Mouse (Mus musculus) kidney, embryonic 14.5 days (tissue): ENCODE data around the gene Get4. TPM values are rescaled to one million over a fixed set of nuclear protein-coding genes. Genes with fewer than 3 reads are reported as not detected.

Source experiments
- ATAC-seq: fragments of 200-750 bp; cut with Nextera tagmentation; 2 replicates; pipeline ENCODE4 v1.8.0; 2017; ENCODE audit warnings: moderate number of reproducible peaks, mild to moderate bottlenecking, moderate TSS enrichment, moderate library complexity; ENCODE audit not compliant: low FRiP score, low TSS enrichment
- H3K27ac ChIP-seq: fragments of 300-500 bp; sonication (generic); 2 replicates; pipeline ENCODE4 v1.5.1; 2014; ENCODE audit warnings: low read depth, mild to moderate bottlenecking, low read length, moderate library complexity, mixed read lengths
- H3K27me3 ChIP-seq: fragments of 300-500 bp; sonication (generic); 2 replicates; pipeline ENCODE4 v1.6.1; 2014; ENCODE audit warnings: mild to moderate bottlenecking, low read length; ENCODE audit not compliant: control insufficient read depth, insufficient read depth
- H3K36me3 ChIP-seq: fragments of 300-500 bp; sonication (generic); 2 replicates; pipeline ENCODE4 v1.6.1; 2014; ENCODE audit warnings: low read length, mixed read lengths; ENCODE audit not compliant: control insufficient read depth, insufficient read depth
- H3K4me1 ChIP-seq: fragments of 300-500 bp; sonication (generic); 2 replicates; pipeline ENCODE4 v1.6.1; 2014; ENCODE audit warnings: low read length, mixed read lengths; ENCODE audit not compliant: control insufficient read depth, insufficient read depth
- H3K4me2 ChIP-seq: fragments of 300-500 bp; sonication (generic); replicated peaks from 2 replicates; pipeline ENCODE4 v1.6.1; 2014; ENCODE audit warnings: low read depth, mild to moderate bottlenecking, low read length
- H3K4me3 ChIP-seq: fragments of 300-500 bp; sonication (generic); 2 replicates; pipeline ENCODE4 v1.5.1; 2014; ENCODE audit warnings: mild to moderate bottlenecking, low read length
- H3K9ac ChIP-seq: fragments of 300-500 bp; sonication (generic); 2 replicates; pipeline ENCODE4 v1.6.1; 2014; ENCODE audit warnings: low read depth, mild to moderate bottlenecking, low read length, moderate library complexity
- H3K9me3 ChIP-seq: fragments of 300-500 bp; sonication (generic); 2 replicates; pipeline ENCODE4 v1.6.1; 2016; ENCODE audit warnings: low read length; ENCODE audit not compliant: control insufficient read depth
- WGBS: fragments of 180-500 bp; shearing (Covaris S2); extraction: QIAGEN DNeasy Blood & Tissue Kit; methylation state at CpG from one replicate; pipeline ENCODE4 v1.1.7; 2014; 5-methylcytosine and 5-hydroxymethylcytosine counted together
- polyA plus RNA-seq: library from polyadenylated mRNA; unstranded; fragments of >200 nt; fragmentation: Nextera tagmentation; extraction: Ambion mirVana; gene quantifications from 2 replicates; pipeline ENCODE4 v1.2.1, GENCODE M21; 2014

Gene Get4
- polyA plus RNA-seq, 1 experiment from 2014 or later = 156 TPM

- no peak overlapping the region for H3K4me2 ChIP-seq
Observed at GRCm38 (mm10) chr5:139294089-139294488, 42.0 kb downstream of the Get4 start.

GRCm38 (mm10) chr5:139297092-139297491, 45.0 kb downstream of the Get4 start:
- H3K36me3 ChIP-seq = no peaks in the 10 kb centered on the region
- H3K27me3 ChIP-seq = no peaks in the 10 kb centered on the region
- no peak overlapping the region for H3K4me3 ChIP-seq
- no peaks in the 10 kb centered on the region for H3K4me1 ChIP-seq
- H3K9me3 ChIP-seq = no peaks in the 10 kb centered on the region
- H3K9ac ChIP-seq = no peak overlapping the region
- ATAC-seq = no peak
- no peak overlapping the region for H3K27ac ChIP-seq
- H3K4me2 ChIP-seq = no peak overlapping the region
- 90% methylated on average over 10 of the region's 10 CpGs for WGBS

More at GRCm38 (mm10) chr5:139294089-139294488, 42.0 kb downstream of the Get4 start:
- Histone ChIP-seq H3K9me3 (no peaks in the 10 kb centered on the region), H3K36me3 (no peaks in the 10 kb centered on the region), H3K4me3 (no peak overlapping the region), H3K4me1 (no peaks in the 10 kb centered on the region), H3K27ac (no peak overlapping the region), H3K9ac (no peak overlapping the region), H3K27me3 (no peaks in the 10 kb centered on the region)
- 84% methylated on average over 2 of the region's 2 CpGs for WGBS
- ATAC-seq = no peak

GRCm38 (mm10) chr5:139297745-139298144, 45.6 kb downstream of the Get4 start:
- H3K4me2 ChIP-seq = no peak overlapping the region
- 90% methylated on average over 5 of the region's 5 CpGs for WGBS
- ATAC-seq = no peak
- no peaks in the 10 kb centered on the region for H3K27me3 ChIP-seq
- H3K4me1 ChIP-seq = no peaks in the 10 kb centered on the region
- no peaks in the 10 kb centered on the region for H3K36me3 ChIP-seq
- H3K9ac ChIP-seq = no peak overlapping the region
- no peaks in the 10 kb centered on the region for H3K9me3 ChIP-seq
- no peak overlapping the region for H3K4me3 ChIP-seq
- no peak overlapping the region for H3K27ac ChIP-seq

DNA sequence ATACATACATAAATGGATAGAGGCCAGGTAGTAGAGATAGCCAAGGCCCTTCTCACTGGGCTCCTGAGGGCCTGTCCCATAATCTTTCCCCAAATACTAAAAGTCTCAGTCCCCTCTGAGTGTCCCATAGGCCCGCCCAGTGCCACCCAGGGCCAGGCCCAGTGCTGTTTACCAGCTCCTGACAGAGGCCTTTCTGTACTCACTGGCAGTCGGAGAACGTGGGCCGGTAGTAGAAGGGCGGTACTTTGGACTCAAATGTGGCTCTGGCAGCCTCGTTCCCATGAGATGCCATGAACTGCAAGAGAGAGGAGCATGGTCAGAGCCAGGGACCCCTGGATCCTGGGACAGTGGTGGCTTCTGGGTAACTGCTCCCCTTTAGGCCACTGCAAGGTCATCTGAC, 50.0 kb downstream of the Get4 start:
- WGBS = 87% methylated on average over 6 of the region's 6 CpGs
- Histone ChIP-seq H3K27me3 (no peaks in the 10 kb centered on the region), H3K4me3 (no peak overlapping the region), H3K9ac (no peak overlapping the region), H3K9me3 (no peaks in the 10 kb centered on the region), H3K4me2 (no peak overlapping the region), H3K36me3 (no peaks in the 10 kb centered on the region), H3K4me1 (no peaks in the 10 kb centered on the region), H3K27ac (no peak overlapping the region)
- ATAC-seq = no peak

GRCm38 (mm10) chr5:139303646-139304061, 51.5 kb downstream of the Get4 start:
- Histone ChIP-seq H3K27me3 (no peaks in the 10 kb centered on the region), H3K27ac (no peak overlapping the region), H3K4me3 (no peak overlapping the region), H3K36me3 (no peaks in the 10 kb centered on the region), H3K9ac (no peak overlapping the region), H3K9me3 (no peaks in the 10 kb centered on the region), H3K4me1 (no peaks in the 10 kb centered on the region), H3K4me2 (no peak overlapping the region)
- ATAC-seq = no peak
- WGBS = 83% methylated on average over 9 of the region's 9 CpGs

- no peaks in the 10 kb centered on the region for H3K9me3 ChIP-seq
- no peak overlapping the region for H3K9ac ChIP-seq
- no peak overlapping the region for H3K4me2 ChIP-seq
- H3K4me3 ChIP-seq = no peak overlapping the region
- WGBS = 54% methylated on average over 3 of the region's 3 CpGs
- H3K4me1 ChIP-seq = no peaks in the 10 kb centered on the region
- no peak for ATAC-seq
- H3K27me3 ChIP-seq = no peaks in the 10 kb centered on the region
- no peak overlapping the region for H3K27ac ChIP-seq
- H3K36me3 ChIP-seq = no peaks in the 10 kb centered on the region
Observed at GRCm38 (mm10) chr5:139309946-139310345, 57.8 kb downstream of the Get4 start.

DNA sequence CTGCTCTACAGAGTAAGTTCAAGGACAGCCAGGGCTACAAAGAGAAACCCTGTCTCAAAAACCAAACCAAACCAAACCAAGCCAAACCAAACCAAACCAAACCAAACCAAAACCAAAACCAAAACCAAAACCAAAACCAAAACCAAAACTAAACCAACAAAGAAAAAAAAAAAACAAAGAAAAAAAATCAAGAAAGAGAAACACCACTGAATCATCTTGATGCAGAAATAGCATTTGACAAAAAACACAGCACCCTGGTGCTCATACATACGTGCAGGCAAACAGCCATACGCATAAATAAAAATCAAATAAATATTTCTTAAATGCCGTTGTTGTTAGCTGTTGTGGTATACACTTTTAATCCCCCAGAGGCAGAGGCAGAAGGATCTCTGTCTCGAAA, 58.4 kb downstream of the Get4 start:
- Histone ChIP-seq H3K4me3 (no peak overlapping the region), H3K9me3 (no peaks in the 10 kb centered on the region), H3K4me2 (no peak overlapping the region), H3K27me3 (no peaks in the 10 kb centered on the region), H3K4me1 (no peaks in the 10 kb centered on the region), H3K36me3 (no peaks in the 10 kb centered on the region), H3K27ac (no peak overlapping the region), H3K9ac (no peak overlapping the region)
- ATAC-seq = no peak
- WGBS = 89% methylated on average over 4 of the region's 4 CpGs

DNA sequence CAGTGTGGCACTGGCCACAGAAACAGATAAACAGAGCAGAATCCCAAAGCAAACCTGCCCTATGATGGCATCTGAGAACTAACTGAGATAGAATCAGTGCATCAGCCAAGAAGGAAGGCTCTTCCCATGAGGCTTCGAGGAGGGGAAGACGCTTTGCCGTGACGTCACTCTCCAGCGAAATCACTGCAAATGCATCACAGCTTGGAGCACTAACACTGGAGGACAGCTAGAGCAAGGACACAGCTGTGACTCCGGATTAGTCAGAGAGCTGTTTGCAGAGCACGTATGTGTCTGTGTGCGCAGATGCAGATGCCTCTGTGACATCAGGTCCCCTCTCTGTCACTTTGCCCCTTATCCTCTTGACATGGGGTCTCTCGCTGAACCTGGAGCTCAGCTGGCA, 59.7 kb downstream of the Get4 start:
- WGBS = 95% methylated on average over 9 of the region's 9 CpGs
- no peaks in the 10 kb centered on the region for H3K36me3 ChIP-seq
- no peak for ATAC-seq
- H3K4me1 ChIP-seq = no peaks in the 10 kb centered on the region
- no peak overlapping the region for H3K4me2 ChIP-seq
- H3K9ac ChIP-seq = no peak overlapping the region
- H3K27ac ChIP-seq = no peak overlapping the region
- H3K4me3 ChIP-seq = no peak overlapping the region
- H3K27me3 ChIP-seq = no peaks in the 10 kb centered on the region
- H3K9me3 ChIP-seq = no peaks in the 10 kb centered on the region

GRCm38 (mm10) chr5:139313536-139313935, 61.4 kb downstream of the Get4 start:
- ATAC-seq = no peak
- WGBS = 61% methylated on average over 9 of the region's 9 CpGs
- no peaks in the 10 kb centered on the region for H3K4me1 ChIP-seq

More at GRCm38 (mm10) chr5:139313536-139313935, 61.4 kb downstream of the Get4 start:
- H3K36me3 ChIP-seq = no peaks in the 10 kb centered on the region
- no peak overlapping the region for H3K4me2 ChIP-seq
- H3K9ac ChIP-seq = no peak overlapping the region
- H3K4me3 ChIP-seq = no peak overlapping the region
- H3K27me3 ChIP-seq = no peaks in the 10 kb centered on the region
- no peaks in the 10 kb centered on the region for H3K9me3 ChIP-seq
- H3K27ac ChIP-seq = no peak overlapping the region
